Mouse (Mus musculus) left cerebral cortex, adult 2 months (tissue): Measurements from ENCODE around the gene Ctcfl. TPM values are rescaled to one million over a fixed set of nuclear protein-coding genes. Genes with fewer than 3 reads are reported as not detected.
A peak's percentile ranks its signal among the peaks of the same experiment; 100 is the strongest.

Source experiments
- DNase-seq, 2 experiments: peaks; one replicate each; pipeline ENCODE4 v3.0.0; 2021 to 2022; ENCODE audit warnings: low spot score in 2 of 2, mixed read lengths in 1 of 2; ENCODE audit errors: extremely low spot score in 1 of 2
- H3K27ac ChIP-seq: fragments of 200-600 bp; 2 replicates; pipeline ENCODE4 v1.8.1; 2022
- H3K4me3 ChIP-seq: fragments of 200-600 bp; 2 replicates; pipeline ENCODE4 v1.8.1; 2022
- CTCF ChIP-seq: fragments of 200-600 bp; IDR thresholded peaks from 2 replicates; pipeline ENCODE4 v1.8.1; 2022; ENCODE audit warnings: antibody characterized with exemption, mild to moderate bottlenecking, moderate library complexity
- intact Hi-C: fragments of 180-260 bp; cut with DNase I; formaldehyde crosslinking; loops from one replicate; pipeline ENCODE4 v1.15.1; 2025
- long read RNA-seq, 2 experiments: library from polyadenylated mRNA; stranded (forward); transcript quantifications; one replicate each; pipeline ENCODE4 v2.0.0; 2021; ENCODE audit warnings: borderline mapping rate in 2 of 2
- total RNA-seq, 2 experiments: library from RNA; stranded (reverse); gene quantifications; 2 replicates each; pipeline ENCODE4 v1.2.3; 2021

Gene Ctcfl
- total RNA-seq = under 1 TPM in 1 of 2 experiments, not detected in 1; 0.14 TPM
- long read RNA-seq, experiment 1 = 0 reads
- long read RNA-seq, experiment 2 = 0 reads

GRCm38 (mm10) chr2:173119023-173119944 lies at the start of gene Ctcfl:
TSS of gene Ctcfl (minus strand) at chr2:173119525.
- no peak for DNase-seq
- intact Hi-C loops = no loop called here
- Histone ChIP-seq H3K4me3 (no peak within 1 kb of the TSS), H3K27ac (no peak within 1 kb of the TSS)
- no peak for TF ChIP-seq CTCF

- no peak overlapping the region for H3K4me3 ChIP-seq
- intact Hi-C loops = no loop called here
- no peak for DNase-seq
- TF ChIP-seq CTCF = no peak
- peak overlapping the region; percentile 57 for H3K27ac ChIP-seq
These were observed 49.1 kb upstream of the Ctcfl start for GRCm38 (mm10) chr2:173168411-173168851.

- DNase-seq = no peak
- TF ChIP-seq CTCF = no peak
- Histone ChIP-seq H3K4me3 (no peak overlapping the region), H3K27ac (no peak overlapping the region)
- intact Hi-C loops = no loop called here
These were observed 46.0 kb upstream of the Ctcfl start for GRCm38 (mm10) chr2:173165357-173165756.

- no peak overlapping the region for H3K27ac ChIP-seq
- no peak for TF ChIP-seq CTCF
- H3K4me3 ChIP-seq = no peak overlapping the region
- intact Hi-C loops = no loop called here
- no peak for DNase-seq
These were observed 45.6 kb upstream of the Ctcfl start for GRCm38 (mm10) chr2:173164946-173165345.

GRCm38 (mm10) chr2:173164358-173164757 lies 45.0 kb upstream of the Ctcfl start:
- Histone ChIP-seq H3K27ac (no peak overlapping the region), H3K4me3 (no peak overlapping the region)
- intact Hi-C loops = no loop called here
- no peak for DNase-seq
- TF ChIP-seq CTCF = peak; percentile 64

- DNase-seq = no peak
- no peak for TF ChIP-seq CTCF
- no peak overlapping the region for H3K4me3 ChIP-seq
- H3K27ac ChIP-seq = no peak overlapping the region
- intact Hi-C loops = no loop called here
These were observed 44.1 kb upstream of the Ctcfl start for GRCm38 (mm10) chr2:173163380-173163779.

GRCm38 (mm10) chr2:173159354-173160311 lies 40.3 kb upstream of the Ctcfl start:
- intact Hi-C loops = loop anchor here (2.0 kb wide), 1 partner anchor 21 kb away; no protein-coding TSS in a partner anchor
- no peak overlapping the region for H3K27ac ChIP-seq
- H3K4me3 ChIP-seq = no peak overlapping the region
- DNase-seq = peak in 1 of 2 experiments; percentile 44
- TF ChIP-seq CTCF = peak; percentile 87

GRCm38 (mm10) chr2:173158390-173159055 lies 39.2 kb upstream of the Ctcfl start:
- intact Hi-C loops = no loop called here
- no peak for DNase-seq
- H3K27ac ChIP-seq = no peak overlapping the region
- no peak for TF ChIP-seq CTCF
- H3K4me3 ChIP-seq = no peak overlapping the region

GRCm38 (mm10) chr2:173157871-173158270 lies 38.5 kb upstream of the Ctcfl start:
- no peak for TF ChIP-seq CTCF

GRCm38 (mm10) chr2:173157376-173157775 lies 38.1 kb upstream of the Ctcfl start:
- intact Hi-C loops = no loop called here
- no peak overlapping the region for H3K27ac ChIP-seq
- no peak for TF ChIP-seq CTCF
- H3K4me3 ChIP-seq = no peak overlapping the region
- no peak for DNase-seq

More at GRCm38 (mm10) chr2:173157871-173158270, 38.5 kb upstream of the Ctcfl start:
- no peak overlapping the region for H3K4me3 ChIP-seq
- DNase-seq = no peak
- no peak overlapping the region for H3K27ac ChIP-seq
- intact Hi-C loops = no loop called here

- Histone ChIP-seq H3K27ac (no peak overlapping the region), H3K4me3 (no peak overlapping the region)
- DNase-seq = no peak
- no peak for TF ChIP-seq CTCF
- intact Hi-C loops = no loop called here
These were observed 37.6 kb upstream of the Ctcfl start for GRCm38 (mm10) chr2:173156923-173157322.
